Mouse (Mus musculus) neural tube, embryonic 15.5 days (tissue): ENCODE data around the gene Tsn. TPM values are rescaled to one million over a fixed set of nuclear protein-coding genes. Genes with fewer than 3 reads are reported as not detected.

Experiments used
- ATAC-seq: fragments of 200-750 bp; cut with Nextera tagmentation; 2 replicates; pipeline ENCODE4 v1.8.0; 2017; ENCODE audit warnings: mild to moderate bottlenecking, moderate TSS enrichment, moderate library complexity; ENCODE audit not compliant: low FRiP score
- H3K27ac ChIP-seq: fragments of 300-500 bp; sonication (generic); replicated peaks from 2 replicates; pipeline ENCODE4 v1.5.1; 2015; ENCODE audit warnings: mild to moderate bottlenecking, inconsistent platforms
- H3K27me3 ChIP-seq: fragments of 300-500 bp; sonication (generic); replicated peaks from 2 replicates; pipeline ENCODE4 v1.6.1; 2015; ENCODE audit warnings: inconsistent platforms
- H3K36me3 ChIP-seq: fragments of 300-500 bp; sonication (generic); 2 replicates; pipeline ENCODE4 v1.6.1; 2015; ENCODE audit warnings: inconsistent platforms
- H3K4me1 ChIP-seq: fragments of 300-500 bp; sonication (generic); 2 replicates; pipeline ENCODE4 v1.6.1; 2015; ENCODE audit warnings: inconsistent platforms
- H3K4me2 ChIP-seq: fragments of 300-500 bp; sonication (generic); 2 replicates; pipeline ENCODE4 v1.6.1; 2015; ENCODE audit warnings: inconsistent platforms, mild to moderate bottlenecking, moderate library complexity
- H3K4me3 ChIP-seq: fragments of 300-500 bp; sonication (generic); replicated peaks from 2 replicates; pipeline ENCODE4 v1.5.1; 2015; ENCODE audit warnings: mild to moderate bottlenecking, inconsistent platforms
- H3K9ac ChIP-seq: fragments of 300-500 bp; sonication (generic); replicated peaks from 2 replicates; pipeline ENCODE4 v1.6.1; 2015; ENCODE audit warnings: mild to moderate bottlenecking, inconsistent platforms
- H3K9me3 ChIP-seq: fragments of 300-500 bp; sonication (generic); replicated peaks from 2 replicates; pipeline ENCODE4 v1.6.1; 2016; ENCODE audit warnings: inconsistent platforms
- WGBS: fragments of 180-500 bp; shearing (Covaris S2); methylation state at CpG from one replicate; pipeline ENCODE4 v1.1.7; 2015; ENCODE audit warnings: mixed read lengths; 5-methylcytosine and 5-hydroxymethylcytosine counted together
- polyA plus RNA-seq: library from polyadenylated mRNA; unstranded; fragments of >200 nt; fragmentation: Nextera tagmentation; extraction: Ambion mirVana; gene quantifications from 2 replicates; pipeline ENCODE4 v1.2.1, GENCODE M21; 2015

The Tsn gene
- polyA plus RNA-seq, 1 experiment from 2014 or later, result 434 TPM

DNA sequence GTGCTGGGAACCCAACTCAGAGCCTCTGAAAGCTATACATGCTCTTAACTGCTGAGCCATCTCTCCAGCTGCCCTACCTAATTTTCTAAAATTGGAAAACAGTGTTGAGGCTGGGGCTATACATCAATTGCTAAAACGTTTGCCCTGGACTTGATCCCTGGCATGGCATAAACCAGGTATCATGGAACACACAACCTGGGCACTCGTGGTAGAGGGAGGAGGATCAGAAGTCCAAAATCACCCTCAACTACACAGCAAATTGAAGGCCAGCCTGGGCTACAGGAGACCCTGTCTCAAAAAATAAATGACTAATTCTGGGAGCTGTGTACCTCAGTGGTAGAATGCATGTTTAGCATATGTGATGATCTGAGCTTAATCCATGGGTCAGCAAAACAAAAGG, 13.8 kb downstream of the Tsn start:
- Histone ChIP-seq H3K27ac (no peak overlapping the region), H3K36me3 (peaks cover 70% of the 10 kb centered on the region), H3K9ac (no peak overlapping the region), H3K9me3 (no peaks in the 10 kb centered on the region), H3K27me3 (no peaks in the 10 kb centered on the region), H3K4me3 (no peak overlapping the region), H3K4me1 (no peaks in the 10 kb centered on the region), H3K4me2 (no peak overlapping the region)
- WGBS, result 91% methylated on average over 2 of the region's 2 CpGs
- ATAC-seq, result no peak

DNA sequence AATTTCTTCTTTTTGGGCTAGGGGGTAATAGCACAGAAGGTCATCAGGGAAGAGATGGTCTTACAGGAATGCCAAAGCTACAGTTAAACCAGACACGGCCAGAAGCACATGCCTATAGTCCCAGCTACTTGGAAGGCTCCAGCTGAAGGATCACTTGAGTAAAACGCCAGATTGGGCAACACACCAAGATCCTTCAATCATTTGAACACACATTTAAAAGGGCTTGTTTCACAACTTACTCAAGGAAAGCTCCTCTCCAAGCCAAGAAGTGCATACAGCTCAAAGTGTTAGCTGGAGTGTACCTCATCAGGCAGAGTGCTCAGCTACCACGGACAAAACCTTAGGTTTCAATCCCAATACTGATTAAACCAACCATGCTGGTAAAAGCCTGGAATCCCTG, 14.9 kb downstream of the Tsn start:
- H3K9ac ChIP-seq, result no peak overlapping the region
- no peak overlapping the region for H3K4me3 ChIP-seq
- H3K27me3 ChIP-seq, result no peaks in the 10 kb centered on the region
- no peak overlapping the region for H3K27ac ChIP-seq
- H3K36me3 ChIP-seq, result peaks cover 59% of the 10 kb centered on the region
- no peak overlapping the region for H3K4me2 ChIP-seq
- H3K9me3 ChIP-seq, result no peaks in the 10 kb centered on the region
- WGBS, result 92% methylated on average over 3 of the region's 3 CpGs
- ATAC-seq, result no peak
- no peaks in the 10 kb centered on the region for H3K4me1 ChIP-seq

DNA sequence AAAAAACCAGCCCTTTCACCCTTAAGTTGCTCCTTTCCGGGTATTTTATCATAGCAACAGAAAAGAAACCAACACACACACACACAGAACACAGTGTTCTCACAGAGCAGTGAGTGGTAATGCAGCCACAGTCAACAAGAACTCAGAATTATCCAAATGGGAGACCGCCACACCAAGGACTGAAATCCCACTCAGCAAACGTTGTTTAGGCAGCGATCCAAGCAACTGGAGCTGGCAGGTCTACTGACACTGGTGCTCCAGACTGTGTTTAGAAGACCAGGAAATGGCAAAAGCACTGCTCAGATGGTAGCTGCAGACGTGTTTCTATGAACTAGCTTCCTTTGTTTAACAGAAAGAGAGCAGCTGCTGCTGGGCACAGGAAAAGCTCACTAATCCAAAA, 16.7 kb downstream of the Tsn start:
- H3K9me3 ChIP-seq, result no peaks in the 10 kb centered on the region
- H3K4me3 ChIP-seq, result no peak overlapping the region
- H3K36me3 ChIP-seq, result peaks cover 44% of the 10 kb centered on the region
- H3K27ac ChIP-seq, result no peak overlapping the region
- ATAC-seq, result no peak
- no peaks in the 10 kb centered on the region for H3K27me3 ChIP-seq
- no peak overlapping the region for H3K9ac ChIP-seq
- WGBS, result 71% methylated on average over 5 of the region's 5 CpGs
- H3K4me1 ChIP-seq, result no peaks in the 10 kb centered on the region
- H3K4me2 ChIP-seq, result no peak overlapping the region

- Histone ChIP-seq H3K27ac (no peak overlapping the region), H3K4me1 (no peaks in the 10 kb centered on the region), H3K9ac (no peak overlapping the region), H3K4me3 (no peak overlapping the region), H3K36me3 (peaks cover 37% of the 10 kb centered on the region), H3K9me3 (no peaks in the 10 kb centered on the region), H3K27me3 (no peaks in the 10 kb centered on the region), H3K4me2 (no peak overlapping the region)
- 97% methylated on average over 3 of the region's 3 CpGs for WGBS
- ATAC-seq, result peak; percentile 51
These were observed 17.3 kb downstream of the Tsn start for GRCm38 (mm10) chr1:118294192-118294591.

- 92% methylated on average over 4 of the region's 4 CpGs for WGBS
- ATAC-seq, result no peak
- H3K4me3 ChIP-seq, result no peak overlapping the region
- H3K36me3 ChIP-seq, result peaks cover 19% of the 10 kb centered on the region
- H3K9ac ChIP-seq, result no peak overlapping the region
- H3K27me3 ChIP-seq, result no peaks in the 10 kb centered on the region
- no peaks in the 10 kb centered on the region for H3K4me1 ChIP-seq
- no peak overlapping the region for H3K27ac ChIP-seq
- no peaks in the 10 kb centered on the region for H3K9me3 ChIP-seq
- H3K4me2 ChIP-seq, result no peak overlapping the region
These were observed 19.2 kb downstream of the Tsn start for GRCm38 (mm10) chr1:118292291-118292690.

DNA sequence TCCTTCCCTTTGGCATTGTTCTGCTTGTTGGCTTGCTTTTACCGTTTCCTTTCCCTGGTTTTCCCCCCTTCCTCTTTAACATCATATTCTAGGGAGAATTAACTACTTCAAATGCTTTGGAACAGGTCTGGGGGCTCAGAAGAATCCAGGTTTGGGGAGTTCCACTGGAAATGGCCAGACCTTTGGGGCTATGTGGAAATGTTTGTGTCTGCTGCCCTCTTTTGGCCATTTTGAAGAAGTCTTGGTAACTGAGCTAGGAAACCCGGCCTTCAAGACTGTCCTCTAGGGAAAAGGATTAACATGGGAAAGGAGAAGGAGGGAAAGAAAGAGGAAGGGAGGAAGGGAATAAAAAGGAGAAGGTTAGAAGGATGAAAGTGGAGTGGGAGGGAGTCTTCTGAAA, 36.4 kb downstream of the Tsn start:
- ATAC-seq, result peak; percentile 59

DNA sequence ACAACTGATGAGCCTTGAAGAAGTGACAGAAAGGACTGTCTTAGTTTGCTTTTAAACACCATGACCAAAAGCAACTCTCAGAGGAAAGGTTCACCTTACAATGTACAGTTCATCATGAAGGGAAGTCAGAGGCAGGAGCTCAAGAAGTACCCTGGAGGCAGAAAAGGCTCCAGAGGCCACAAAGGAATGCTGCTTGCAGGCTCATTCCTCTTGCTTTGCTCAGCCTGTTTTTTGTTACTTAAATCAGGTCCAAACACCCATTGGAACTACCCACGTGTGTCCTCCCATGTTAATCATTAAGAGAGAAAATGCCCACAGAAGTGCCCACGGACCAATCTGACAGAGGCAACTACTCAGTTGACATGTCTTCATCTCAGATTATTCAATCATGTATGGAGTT, 59.6 kb downstream of the Tsn start:
- WGBS, result 58% methylated on average over 2 of the region's 2 CpGs
- no peak for ATAC-seq
- H3K9ac ChIP-seq, result no peak overlapping the region
- H3K4me1 ChIP-seq, result no peaks in the 10 kb centered on the region
- no peaks in the 10 kb centered on the region for H3K27me3 ChIP-seq
- no peak overlapping the region for H3K4me2 ChIP-seq
- no peaks in the 10 kb centered on the region for H3K36me3 ChIP-seq
- no peak overlapping the region for H3K27ac ChIP-seq
- no peak overlapping the region for H3K4me3 ChIP-seq
- no peaks in the 10 kb centered on the region for H3K9me3 ChIP-seq

More for the DNA sequence above, 36.4 kb downstream of the Tsn start:
- Histone ChIP-seq H3K9me3 (no peaks in the 10 kb centered on the region), H3K27ac (no peak overlapping the region), H3K27me3 (no peaks in the 10 kb centered on the region), H3K36me3 (no peaks in the 10 kb centered on the region), H3K4me1 (no peaks in the 10 kb centered on the region), H3K9ac (no peak overlapping the region), H3K4me3 (no peak overlapping the region), H3K4me2 (no peak overlapping the region)
- 15% methylated on average over 2 of the region's 2 CpGs for WGBS

Other genes with a start within 250 kb of the Tsn start
- 0.20 and 0.28 TPM in 2 replicates for gene Gm29106, start 135.2 kb downstream of the Tsn start, polyA plus RNA-seq
- 60.4 and 71.9 TPM in 2 replicates for gene Nifk, start 10.1 kb upstream of the Tsn start, polyA plus RNA-seq
- 74.7 and 88.1 TPM in 2 replicates for gene Clasp1, start 77.3 kb upstream of the Tsn start, polyA plus RNA-seq